Mouse (Mus musculus) thymus, postnatal 10 days (tissue): ENCODE results near the gene Mxi1.

Experiments
- DNase-seq, 2 experiments: peaks; one replicate each; pipeline ENCODE4 v3.0.0; 2021; ENCODE audit warnings: low spot score in 2 of 2

Mxi1 gene

GRCm38 (mm10) chr19:53299829-53300181 is 10.5 kb upstream of the Mxi1 start:
- DNase-seq, result no peak

GRCm38 (mm10) chr19:53303382-53303781 is 6.9 kb upstream of the Mxi1 start:
- no peak for DNase-seq

- no peak for DNase-seq
Observed at GRCm38 (mm10) chr19:53305621-53306020, 4.7 kb upstream of the Mxi1 start.

GRCm38 (mm10) chr19:53306706-53307105 is 3.6 kb upstream of the Mxi1 start:
- no peak for DNase-seq

DNA sequence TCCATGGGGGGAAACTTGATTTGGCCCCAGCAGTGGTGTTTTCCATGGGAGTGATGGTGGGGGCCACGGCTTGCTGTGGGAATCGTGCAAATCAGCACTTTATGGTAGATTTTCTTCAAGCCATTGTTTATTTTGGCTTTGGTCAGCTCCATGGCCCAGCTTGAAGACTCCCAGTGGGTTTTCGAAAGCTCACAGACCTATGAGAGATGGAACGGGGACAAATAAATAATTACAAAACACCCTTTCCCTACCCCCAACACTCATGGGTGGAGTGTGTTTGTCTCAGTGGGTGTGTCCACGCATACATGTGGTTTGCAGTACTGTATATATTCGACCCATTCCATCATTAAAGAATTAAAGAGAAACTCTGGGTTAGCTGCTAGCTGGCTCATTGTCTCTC is 3.1 kb upstream of the Mxi1 start:
- DNase-seq, result no peak

DNA sequence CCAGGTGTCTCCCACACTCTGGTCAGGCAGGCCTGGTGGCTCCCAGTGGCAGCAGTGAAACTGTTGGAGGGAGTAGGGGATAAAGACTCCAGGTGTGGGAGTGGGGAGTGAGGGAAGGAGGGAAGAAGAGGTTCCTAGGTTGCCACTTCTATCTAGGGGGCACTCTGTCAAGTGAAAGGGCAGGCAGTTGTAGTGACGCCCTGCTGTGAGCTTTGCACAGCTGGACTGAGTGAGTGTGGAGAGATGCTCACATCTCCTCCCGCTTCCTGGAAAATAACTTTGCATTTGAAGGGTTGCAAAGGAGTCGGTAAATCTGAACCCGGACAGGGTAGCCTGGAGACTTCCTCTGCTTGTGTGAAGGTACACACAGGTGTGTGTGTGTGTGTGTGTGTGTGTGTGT is 687 bp upstream of the Mxi1 start:
- DNase-seq, result no peak

DNA sequence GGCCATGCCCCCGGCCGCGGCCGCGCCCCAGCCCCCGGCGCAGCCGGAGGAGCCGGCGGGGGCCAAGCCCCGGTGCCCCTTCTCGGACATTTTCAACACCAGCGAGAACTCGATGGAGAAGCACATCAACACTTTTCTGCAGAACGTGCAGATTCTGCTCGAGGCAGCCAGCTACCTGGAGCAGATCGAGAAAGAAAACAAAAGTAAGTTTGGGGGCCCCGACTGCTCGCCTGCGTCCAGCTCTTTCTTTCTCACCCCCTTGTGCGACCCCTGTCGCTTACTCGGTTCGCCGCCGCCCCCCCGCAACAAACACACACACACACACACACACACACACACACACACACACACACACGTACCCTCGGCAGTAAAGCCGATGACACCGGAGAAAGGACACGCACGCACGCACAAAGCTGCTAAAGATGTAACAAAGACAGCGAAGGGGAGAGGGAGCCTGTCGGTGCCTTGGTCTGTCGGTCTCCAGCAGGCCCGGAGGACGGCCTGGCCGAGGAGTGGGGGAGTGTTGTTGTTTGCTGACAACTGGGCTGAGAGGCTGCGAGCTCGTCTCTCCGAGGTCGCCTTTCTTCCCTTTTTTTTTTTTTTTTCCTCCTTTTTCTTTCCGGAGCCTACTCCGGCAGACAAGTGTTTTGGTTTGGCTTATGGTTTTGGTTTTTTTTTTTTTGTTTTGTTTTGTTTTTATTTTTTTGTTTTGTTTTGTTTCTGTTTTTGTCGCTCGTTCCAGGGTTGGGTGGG is 629 bp downstream of the Mxi1 start:
- DNase-seq, result peak; percentile 40 to 44

GRCm38 (mm10) chr19:53311524-53312335 is 1.4 kb downstream of the Mxi1 start:
- DNase-seq, result peak in 1 of 2 experiments; percentile 33

- DNase-seq, result peak; percentile 34 to 42
Observed at GRCm38 (mm10) chr19:53312336-53312871, 2.1 kb downstream of the Mxi1 start.

DNA sequence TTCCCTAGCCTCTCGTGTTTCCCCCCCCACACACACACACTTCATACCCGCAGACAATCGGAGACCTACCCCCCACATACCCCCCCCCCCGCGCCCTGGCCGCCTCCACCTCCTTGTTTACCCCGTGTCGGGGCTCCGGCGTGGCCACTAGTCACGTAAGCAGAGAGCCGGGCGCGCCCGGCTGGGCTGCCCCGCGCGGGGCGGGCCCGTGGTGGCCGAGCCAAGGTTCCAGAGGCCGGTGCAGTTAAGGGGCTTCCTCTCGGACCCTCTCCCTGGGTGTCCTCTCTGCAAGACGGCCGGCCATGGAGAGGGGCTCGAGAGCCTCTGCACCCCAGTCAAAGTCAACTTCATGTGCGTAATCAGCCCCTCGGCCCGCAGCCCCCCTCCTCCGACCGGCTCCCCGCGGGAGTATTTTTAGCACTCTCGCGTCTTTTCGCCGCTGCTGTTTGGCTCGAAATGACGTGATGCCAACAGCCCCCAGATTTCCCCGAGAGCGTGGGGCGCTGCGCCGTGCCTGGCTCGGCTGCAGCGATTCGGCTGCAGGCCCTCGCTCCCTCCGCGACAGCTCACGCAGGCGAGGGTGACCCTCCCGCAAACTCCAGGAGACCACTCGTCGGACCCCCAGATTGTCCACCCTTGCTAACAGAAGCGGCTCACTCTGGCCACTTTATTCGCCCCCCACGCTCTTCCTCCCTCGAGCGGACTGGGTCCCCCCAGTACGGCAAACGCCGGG is 2.8 kb downstream of the Mxi1 start:
- DNase-seq, result peak; percentile 59 to 60

DNA sequence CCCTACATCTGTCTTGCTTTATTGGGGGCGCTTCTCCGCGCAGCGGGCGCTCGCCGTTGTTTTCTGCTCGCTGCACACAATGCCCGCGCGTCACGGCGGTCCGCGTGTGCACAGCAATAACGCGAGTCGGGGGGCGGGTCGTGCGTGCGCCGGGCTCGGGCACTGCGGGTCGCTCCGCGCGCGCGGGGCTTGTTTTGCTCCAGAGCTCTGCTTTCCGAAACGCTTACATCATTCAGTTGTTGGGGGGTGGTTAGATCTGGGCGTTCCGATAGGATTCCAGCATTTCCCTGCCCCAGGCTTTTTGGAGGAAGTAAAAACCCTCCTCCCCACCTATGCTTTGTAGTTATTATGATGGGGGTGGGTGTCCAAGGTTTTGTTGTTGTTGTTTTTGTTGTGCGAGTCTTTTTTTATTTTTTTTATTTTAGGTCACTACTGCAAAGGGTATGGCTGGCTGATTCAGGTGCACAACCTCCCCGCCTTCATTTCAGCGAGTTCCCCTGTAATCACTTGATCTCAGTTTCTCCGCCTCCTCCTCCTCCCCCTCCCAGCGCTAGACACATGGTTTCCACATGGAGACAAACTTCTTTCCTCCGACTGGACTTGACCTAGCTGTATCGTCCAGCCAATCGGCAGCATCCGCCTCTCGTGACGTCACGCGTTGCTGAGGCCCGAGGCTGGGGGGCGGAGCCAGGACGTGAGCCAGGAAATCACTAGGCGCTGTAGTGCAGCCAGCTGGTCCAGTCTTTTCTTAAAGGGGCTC is 3.5 kb downstream of the Mxi1 start:
- DNase-seq, result peak; percentile 94 to 97

- DNase-seq, result no peak
Observed at GRCm38 (mm10) chr19:53314530-53315208, 4.4 kb downstream of the Mxi1 start.

DNA sequence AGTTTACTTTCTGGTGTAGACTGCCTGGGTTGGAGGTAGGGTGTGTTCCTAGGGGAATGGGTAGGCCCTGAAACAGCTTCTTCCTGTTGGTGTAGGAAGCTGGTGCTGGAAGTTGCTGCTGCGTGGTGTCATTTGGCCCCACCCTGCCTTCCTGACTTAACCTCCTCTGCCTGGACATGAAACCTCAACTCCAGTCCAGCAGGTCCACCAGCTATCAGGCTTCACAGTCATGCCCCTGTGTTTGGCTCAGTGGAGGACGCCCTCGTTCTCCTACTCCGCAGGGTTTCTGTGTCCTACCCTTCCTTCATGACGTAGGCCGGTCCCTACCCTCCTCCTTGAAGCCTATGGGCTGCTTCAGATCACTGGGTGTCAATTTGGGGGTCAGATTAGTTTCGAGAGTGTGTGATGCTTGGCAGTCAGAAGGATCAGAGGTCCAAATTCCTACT is 4.9 kb downstream of the Mxi1 start:
- no peak for DNase-seq

- DNase-seq, result no peak
Observed at GRCm38 (mm10) chr19:53316105-53316504, 5.8 kb downstream of the Mxi1 start.

GRCm38 (mm10) chr19:53316963-53317362 is 6.6 kb downstream of the Mxi1 start:
- DNase-seq, result no peak

DNA sequence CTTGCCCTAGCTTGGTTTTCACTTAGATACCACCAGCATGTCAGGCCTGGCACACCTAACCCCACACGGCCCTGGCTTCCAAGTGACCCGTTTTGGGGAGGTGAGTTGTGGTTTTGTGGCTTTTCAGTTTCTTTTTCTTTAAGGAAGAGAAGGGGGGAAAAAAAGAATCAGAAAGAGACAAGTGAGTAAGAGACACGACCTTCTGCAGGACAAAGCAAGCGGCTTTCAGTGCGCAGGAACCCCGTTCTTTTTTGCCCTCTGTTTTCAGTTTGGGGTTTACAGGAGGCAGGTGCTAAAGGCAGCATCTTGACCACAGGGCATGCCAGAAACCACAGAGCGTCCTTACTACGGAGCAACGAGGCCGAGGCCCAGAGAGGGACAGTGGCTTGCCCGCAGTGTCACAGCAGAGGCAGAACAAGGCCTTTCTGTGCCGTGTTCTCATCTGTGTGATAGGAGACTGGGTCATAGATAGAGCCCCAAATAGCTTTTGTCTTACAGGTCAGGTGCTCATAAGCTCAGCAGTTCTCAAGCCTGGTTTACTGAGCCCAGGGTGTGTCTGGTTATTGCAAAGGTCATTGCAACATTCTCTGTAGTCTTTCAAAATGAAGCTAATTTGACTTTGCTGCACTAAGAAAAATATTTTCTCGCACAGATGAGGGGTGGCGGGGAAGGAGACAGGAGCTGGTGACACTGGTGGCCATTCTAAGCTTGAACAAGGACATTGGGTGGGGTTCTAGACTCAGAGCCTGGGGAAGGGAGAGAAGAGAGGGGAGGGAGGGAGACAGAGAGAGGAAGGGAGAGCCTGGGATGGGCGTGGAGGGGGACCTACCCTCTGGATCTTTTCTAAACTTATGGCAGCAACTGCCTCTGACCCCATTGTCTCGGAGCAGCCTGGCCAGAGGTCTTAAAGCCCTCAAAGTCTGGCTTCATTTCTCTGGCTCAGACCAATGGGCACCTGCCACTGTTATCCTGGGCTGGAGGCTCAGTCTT is 8.1 kb downstream of the Mxi1 start:
- no peak for DNase-seq

DNA sequence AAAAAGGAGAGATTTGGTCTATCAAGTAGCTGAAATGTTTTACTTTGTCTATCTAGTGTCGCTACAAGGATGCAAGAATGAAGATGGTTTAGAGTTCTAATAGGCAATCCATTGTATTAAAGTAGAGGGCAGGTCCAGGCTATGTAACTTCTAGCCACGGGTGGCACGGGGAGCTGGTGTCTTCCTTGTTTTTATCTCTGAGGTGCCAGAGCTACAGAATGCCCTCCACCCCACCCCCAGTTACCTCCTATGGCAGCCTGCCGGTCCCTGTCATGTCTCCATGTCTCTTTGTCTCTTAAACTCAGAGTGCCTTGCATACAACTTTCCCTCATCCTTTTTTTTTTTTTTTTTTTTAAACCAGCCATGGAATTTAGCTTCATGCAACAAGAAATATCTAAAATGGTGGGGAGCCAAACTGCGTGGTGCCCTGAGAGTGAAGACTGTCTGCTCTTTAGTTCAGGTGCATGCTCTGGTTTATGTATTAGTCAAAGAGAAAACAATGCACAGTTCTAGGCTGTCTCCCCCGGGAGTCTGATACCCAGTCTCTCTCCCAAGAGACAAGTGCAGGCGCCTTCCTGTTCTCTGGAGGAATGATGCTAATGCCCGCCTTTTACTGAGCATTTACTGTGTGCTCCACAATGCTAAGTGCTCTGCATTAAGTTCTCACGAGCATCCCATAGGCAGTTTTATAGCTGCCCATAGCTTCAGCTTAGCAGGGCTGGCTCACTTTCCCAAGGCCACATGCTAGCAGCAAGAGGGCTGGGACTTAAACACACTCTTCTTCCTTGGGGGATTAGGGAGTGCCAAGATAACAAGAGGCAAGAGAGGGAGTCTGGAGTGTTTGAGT is 10.2 kb downstream of the Mxi1 start:
- no peak for DNase-seq

GRCm38 (mm10) chr19:53321273-53321672 is 11.0 kb downstream of the Mxi1 start:
- DNase-seq, result no peak
